Mouse (Mus musculus): ENCODE measurements around the gene Samd5.

The Samd5 gene

GRCm38 (mm10) chr10:9674561-9675521 lies at the start of gene Samd5:
TSS of gene Samd5 (minus strand) at chr10:9675208.
- no peak for DNase-seq

- no peak for DNase-seq
Measured at GRCm38 (mm10) chr10:9722519-9723303, 47.7 kb upstream of the Samd5 start.

- no peak for DNase-seq
Measured at GRCm38 (mm10) chr10:9720027-9720426, 45.0 kb upstream of the Samd5 start.

- DNase-seq: no peak
Measured at GRCm38 (mm10) chr10:9718086-9718485, 43.1 kb upstream of the Samd5 start.

GRCm38 (mm10) chr10:9704956-9705355 lies 29.9 kb upstream of the Samd5 start:
- DNase-seq: no peak

- DNase-seq: no peak
Measured at GRCm38 (mm10) chr10:9699071-9699761, 24.2 kb upstream of the Samd5 start.

GRCm38 (mm10) chr10:9698141-9698540 lies 23.1 kb upstream of the Samd5 start:
- no peak for DNase-seq

GRCm38 (mm10) chr10:9696543-9697141 lies 21.6 kb upstream of the Samd5 start:
- no peak for DNase-seq

GRCm38 (mm10) chr10:9693990-9694699 lies 19.1 kb upstream of the Samd5 start:
- DNase-seq: no peak

GRCm38 (mm10) chr10:9680928-9681327 lies 5.9 kb upstream of the Samd5 start:
- no peak for DNase-seq

- no peak for DNase-seq
Measured at GRCm38 (mm10) chr10:9679911-9680310, 4.9 kb upstream of the Samd5 start.

GRCm38 (mm10) chr10:9678071-9678470 lies 3.1 kb upstream of the Samd5 start:
- no peak for DNase-seq

GRCm38 (mm10) chr10:9676886-9677285 lies 1.9 kb upstream of the Samd5 start:
- no peak for DNase-seq

- no peak for DNase-seq
Measured at GRCm38 (mm10) chr10:9676418-9676786, 1.4 kb upstream of the Samd5 start.

- no peak for DNase-seq
Measured at GRCm38 (mm10) chr10:9675550-9676417, 776 bp upstream of the Samd5 start.

- no peak for DNase-seq
Measured at GRCm38 (mm10) chr10:9673276-9673675, 1.7 kb downstream of the Samd5 start.

- DNase-seq: no peak
Measured at GRCm38 (mm10) chr10:9672751-9673150, 2.3 kb downstream of the Samd5 start.

GRCm38 (mm10) chr10:9670351-9670750 lies 4.7 kb downstream of the Samd5 start:
- no peak for DNase-seq

- no peak for DNase-seq
Measured at GRCm38 (mm10) chr10:9668791-9669190, 6.2 kb downstream of the Samd5 start.

GRCm38 (mm10) chr10:9652946-9653345 lies 22.1 kb downstream of the Samd5 start:
- DNase-seq: no peak
